Mouse (Mus musculus): ENCODE measurements around the gene Tmem30b. TPM values are rescaled to one million over a fixed set of nuclear protein-coding genes. Genes with fewer than 3 reads are reported as not detected.
A peak's percentile ranks its signal among the peaks of the same experiment; 100 is the strongest.

Tmem30b gene
- polyA plus RNA-seq, 1 experiment from 2014 or later: 38.6 TPM

- 0 out of 2 replicates have a peak, but pooled peaks cover 4% of the 10 kb centered on the region for H3K4me1 ChIP-seq (ENCODE audit: control insufficient read depth, insufficient read depth, low read length)
- H3K27ac ChIP-seq (ENCODE audit: low read length): peak overlapping the region; percentile 87
- H3K36me3 ChIP-seq (ENCODE audit: control insufficient read depth, insufficient read depth, low read length): no peaks in the 10 kb centered on the region
- ATAC-seq (ENCODE audit: insufficient read depth, low FRiP score): peak; percentile 21; the same call in 1 of the 2 replicates
- peaks cover 7% of the 10 kb centered on the region; the same call in 1 of the 2 replicates for H3K27me3 ChIP-seq (ENCODE audit: control insufficient read depth, insufficient read depth, low read length)
- H3K9ac ChIP-seq (ENCODE audit: low read length): peak overlapping the region; percentile 96
- 1% methylated on average over 33 of the region's 33 CpGs for WGBS
- peak overlapping the region; percentile 94 for H3K4me2 ChIP-seq (ENCODE audit: low read depth, low read length)
- H3K4me3 ChIP-seq (replicated peaks; ENCODE audit: low read length): peak overlapping the region; percentile 85
- H3K9me3 ChIP-seq (replicated peaks; ENCODE audit: control insufficient read depth, low read length): no peaks in the 10 kb centered on the region
These were observed 39.1 kb upstream of the Tmem30b start for GRCm38 (mm10) chr12:73585241-73585801.

GRCm38 (mm10) chr12:73584610-73585240 is 38.5 kb upstream of the Tmem30b start, which contains the start of gene Prkch:
TSS of gene Prkch (plus strand) at chr12:73584796.
- 0 out of 2 replicates have a peak, but pooled peaks cover 4% of the 10 kb centered on the region for H3K4me1 ChIP-seq (ENCODE audit: control insufficient read depth, insufficient read depth, low read length)
- peak within 1 kb of the TSS; percentile 96 for H3K9ac ChIP-seq (ENCODE audit: low read length)
- H3K27ac ChIP-seq (ENCODE audit: low read length): peak within 1 kb of the TSS; percentile 87
- no peaks in the 10 kb centered on the region for H3K9me3 ChIP-seq (replicated peaks; ENCODE audit: control insufficient read depth, low read length)
- ATAC-seq (ENCODE audit: insufficient read depth, low FRiP score): peak; percentile 91
- under 1% methylated on average over 60 of the region's 61 CpGs for WGBS
- peaks cover 7% of the 10 kb centered on the region; the same call in 1 of the 2 replicates for H3K27me3 ChIP-seq (ENCODE audit: control insufficient read depth, insufficient read depth, low read length)
- no peaks in the 10 kb centered on the region for H3K36me3 ChIP-seq (ENCODE audit: control insufficient read depth, insufficient read depth, low read length)
- peak within 1 kb of the TSS; percentile 85 for H3K4me3 ChIP-seq (replicated peaks; ENCODE audit: low read length)
- peak within 1 kb of the TSS; percentile 94 for H3K4me2 ChIP-seq (ENCODE audit: low read depth, low read length)

- no peaks in the 10 kb centered on the region for H3K9me3 ChIP-seq (replicated peaks; ENCODE audit: control insufficient read depth, low read length)
- H3K9ac ChIP-seq (ENCODE audit: low read length): peak overlapping the region; percentile 96
- H3K4me2 ChIP-seq (ENCODE audit: low read depth, low read length): peak overlapping the region; percentile 94
- H3K27ac ChIP-seq (ENCODE audit: low read length): peak overlapping the region; percentile 87
- 0 out of 2 replicates have a peak, but pooled peaks cover 4% of the 10 kb centered on the region for H3K4me1 ChIP-seq (ENCODE audit: control insufficient read depth, insufficient read depth, low read length)
- peaks cover 7% of the 10 kb centered on the region; the same call in 1 of the 2 replicates for H3K27me3 ChIP-seq (ENCODE audit: control insufficient read depth, insufficient read depth, low read length)
- WGBS: 8% methylated on average over 33 of the region's 33 CpGs
- H3K4me3 ChIP-seq (replicated peaks; ENCODE audit: low read length): peak overlapping the region; percentile 85
- peak; percentile 49; the same call in 1 of the 2 replicates for ATAC-seq (ENCODE audit: insufficient read depth, low FRiP score)
- no peaks in the 10 kb centered on the region for H3K36me3 ChIP-seq (ENCODE audit: control insufficient read depth, insufficient read depth, low read length)
These were observed 37.8 kb upstream of the Tmem30b start for GRCm38 (mm10) chr12:73583813-73584609.

- Histone ChIP-seq H3K4me3 (replicated peaks; ENCODE audit: low read length) (no peak overlapping the region), H3K36me3 (ENCODE audit: control insufficient read depth, insufficient read depth, low read length) (no peaks in the 10 kb centered on the region), H3K4me1 (ENCODE audit: control insufficient read depth, insufficient read depth, low read length) (0 out of 2 replicates have a peak, but pooled peaks cover 4% of the 10 kb centered on the region), H3K9ac (ENCODE audit: low read length) (no peak overlapping the region), H3K9me3 (replicated peaks; ENCODE audit: control insufficient read depth, low read length) (no peaks in the 10 kb centered on the region), H3K27me3 (ENCODE audit: control insufficient read depth, insufficient read depth, low read length) (peaks cover 7% of the 10 kb centered on the region; the same call in 1 of the 2 replicates), H3K4me2 (ENCODE audit: low read depth, low read length) (no peak overlapping the region), H3K27ac (ENCODE audit: low read length) (peak overlapping the region; percentile 62)
- no peak for ATAC-seq (ENCODE audit: insufficient read depth, low FRiP score)
- 77% methylated on average over 9 of the region's 9 CpGs for whole genome bisulfite sequencing
These were observed 37.1 kb upstream of the Tmem30b start for GRCm38 (mm10) chr12:73583318-73583717.

GRCm38 (mm10) chr12:73580811-73581210 is 34.6 kb upstream of the Tmem30b start:
- 0 out of 2 replicates have a peak, but pooled peaks cover under 1% of the 10 kb centered on the region for H3K4me1 ChIP-seq (ENCODE audit: control insufficient read depth, insufficient read depth, low read length)
- no peak for ATAC-seq (ENCODE audit: insufficient read depth, low FRiP score)
- WGBS: 75% methylated on average over 7 of the region's 7 CpGs
- H3K9me3 ChIP-seq (replicated peaks; ENCODE audit: control insufficient read depth, low read length): no peaks in the 10 kb centered on the region
- no peak overlapping the region for H3K4me2 ChIP-seq (ENCODE audit: low read depth, low read length)
- H3K9ac ChIP-seq (ENCODE audit: low read length): no peak overlapping the region
- no peak overlapping the region for H3K4me3 ChIP-seq (replicated peaks; ENCODE audit: low read length)
- peaks cover 5% of the 10 kb centered on the region; the same call in 1 of the 2 replicates for H3K27me3 ChIP-seq (ENCODE audit: control insufficient read depth, insufficient read depth, low read length)
- no peak overlapping the region for H3K27ac ChIP-seq (ENCODE audit: low read length)
- no peaks in the 10 kb centered on the region for H3K36me3 ChIP-seq (ENCODE audit: control insufficient read depth, insufficient read depth, low read length)

- no peaks in the 10 kb centered on the region for H3K9me3 ChIP-seq (replicated peaks; ENCODE audit: control insufficient read depth, low read length)
- H3K9ac ChIP-seq (ENCODE audit: low read length): no peak overlapping the region
- no peak overlapping the region for H3K4me2 ChIP-seq (ENCODE audit: low read depth, low read length)
- WGBS: 66% methylated on average over 6 of the region's 6 CpGs
- H3K4me1 ChIP-seq (ENCODE audit: control insufficient read depth, insufficient read depth, low read length): no peaks in the 10 kb centered on the region
- no peak for ATAC-seq (ENCODE audit: insufficient read depth, low FRiP score)
- H3K4me3 ChIP-seq (replicated peaks; ENCODE audit: low read length): no peak overlapping the region
- peaks cover 5% of the 10 kb centered on the region; the same call in 1 of the 2 replicates for H3K27me3 ChIP-seq (ENCODE audit: control insufficient read depth, insufficient read depth, low read length)
- no peak overlapping the region for H3K27ac ChIP-seq (ENCODE audit: low read length)
- no peaks in the 10 kb centered on the region for H3K36me3 ChIP-seq (ENCODE audit: control insufficient read depth, insufficient read depth, low read length)
These were observed 31.9 kb upstream of the Tmem30b start for GRCm38 (mm10) chr12:73578141-73578540.

GRCm38 (mm10) chr12:73574632-73575031 is 28.4 kb upstream of the Tmem30b start:
- Histone ChIP-seq H3K4me3 (replicated peaks; ENCODE audit: low read length) (no peak overlapping the region), H3K9me3 (replicated peaks; ENCODE audit: control insufficient read depth, low read length) (no peaks in the 10 kb centered on the region), H3K9ac (ENCODE audit: low read length) (no peak overlapping the region), H3K27ac (ENCODE audit: low read length) (no peak overlapping the region), H3K4me1 (ENCODE audit: control insufficient read depth, insufficient read depth, low read length) (no peaks in the 10 kb centered on the region), H3K4me2 (ENCODE audit: low read depth, low read length) (no peak overlapping the region), H3K27me3 (ENCODE audit: control insufficient read depth, insufficient read depth, low read length) (no peaks in the 10 kb centered on the region), H3K36me3 (ENCODE audit: control insufficient read depth, insufficient read depth, low read length) (no peaks in the 10 kb centered on the region)
- no peak for ATAC-seq (ENCODE audit: insufficient read depth, low FRiP score)
- 61% methylated on average over 15 of the region's 15 CpGs for WGBS

GRCm38 (mm10) chr12:73565620-73565969 is 19.4 kb upstream of the Tmem30b start:
- ATAC-seq (ENCODE audit: insufficient read depth, low FRiP score): no peak
- Histone ChIP-seq H3K36me3 (ENCODE audit: control insufficient read depth, insufficient read depth, low read length) (no peaks in the 10 kb centered on the region), H3K9ac (ENCODE audit: low read length) (0 out of 2 replicates have a peak overlapping the region, but pooled peaks have one; percentile 37), H3K27me3 (ENCODE audit: control insufficient read depth, insufficient read depth, low read length) (no peaks in the 10 kb centered on the region), H3K4me1 (ENCODE audit: control insufficient read depth, insufficient read depth, low read length) (no peaks in the 10 kb centered on the region), H3K9me3 (replicated peaks; ENCODE audit: control insufficient read depth, low read length) (no peaks in the 10 kb centered on the region), H3K4me2 (ENCODE audit: low read depth, low read length) (peak overlapping the region; percentile 61), H3K4me3 (replicated peaks; ENCODE audit: low read length) (no peak overlapping the region; the same call in 1 of the 2 replicates), H3K27ac (ENCODE audit: low read length) (no peak overlapping the region)
- 63% methylated on average over 11 of the region's 11 CpGs for WGBS
